Mouse (Mus musculus): ENCODE measurements around the gene Vwa3b.

The Vwa3b gene

DNA sequence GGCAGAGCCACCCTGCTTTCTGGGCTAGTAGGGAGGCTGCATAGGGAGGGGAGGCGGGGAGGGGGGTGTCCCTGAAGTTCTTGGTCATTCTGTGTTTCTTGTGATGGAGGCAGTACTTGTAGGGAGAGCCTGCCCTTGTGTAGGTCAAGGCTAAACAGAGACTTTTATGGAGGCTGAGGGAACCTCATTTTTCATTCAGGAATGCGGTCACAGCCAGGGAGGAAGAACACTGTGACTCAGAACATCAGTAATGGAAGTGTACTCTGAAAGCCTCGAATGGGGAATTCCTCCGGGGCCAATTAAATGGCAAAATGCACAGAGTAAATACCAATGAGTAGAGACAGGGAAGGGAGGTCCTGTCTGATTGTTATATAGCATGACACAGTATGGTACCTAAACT is 37.4 kb downstream of the Vwa3b start:
- no peak for DNase-seq (ENCODE audit: low spot score)

DNA sequence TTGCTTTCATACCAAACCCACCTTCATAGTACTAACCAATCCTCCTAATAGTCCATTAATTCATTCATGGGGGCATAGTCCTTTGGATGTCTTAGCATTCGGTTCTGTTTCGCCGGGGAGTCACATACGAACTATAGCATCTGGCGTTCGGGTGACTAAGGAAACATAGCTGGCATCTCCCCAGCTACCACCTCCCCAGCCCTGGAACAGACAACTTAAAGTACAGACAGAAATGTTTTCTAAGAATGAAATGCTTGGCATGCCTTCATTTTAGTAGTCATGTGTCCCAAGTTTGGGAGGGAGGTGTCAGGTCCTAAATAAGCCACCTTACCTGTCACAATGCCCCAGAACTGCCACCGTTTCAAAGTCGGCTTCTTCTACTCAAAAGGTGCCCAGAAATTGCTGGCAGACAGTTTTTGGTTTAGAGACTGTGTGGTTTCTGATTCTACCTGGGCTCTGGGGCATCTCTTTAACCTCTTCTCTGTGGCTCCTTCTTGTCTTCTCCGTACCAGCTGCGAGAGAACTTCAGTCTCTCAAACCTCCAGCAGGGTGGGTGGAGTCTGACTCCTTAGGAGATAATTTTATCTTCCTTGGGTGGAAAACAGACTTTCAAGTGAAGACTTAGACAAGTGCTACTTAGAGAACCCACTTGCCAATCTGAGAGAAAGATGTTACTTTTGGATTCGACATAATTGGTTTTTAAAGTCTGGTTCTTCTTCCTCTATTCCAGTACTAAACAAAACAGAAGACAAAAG is 39.4 kb downstream of the Vwa3b start:
- DNase-seq (ENCODE audit: low spot score): no peak

DNA sequence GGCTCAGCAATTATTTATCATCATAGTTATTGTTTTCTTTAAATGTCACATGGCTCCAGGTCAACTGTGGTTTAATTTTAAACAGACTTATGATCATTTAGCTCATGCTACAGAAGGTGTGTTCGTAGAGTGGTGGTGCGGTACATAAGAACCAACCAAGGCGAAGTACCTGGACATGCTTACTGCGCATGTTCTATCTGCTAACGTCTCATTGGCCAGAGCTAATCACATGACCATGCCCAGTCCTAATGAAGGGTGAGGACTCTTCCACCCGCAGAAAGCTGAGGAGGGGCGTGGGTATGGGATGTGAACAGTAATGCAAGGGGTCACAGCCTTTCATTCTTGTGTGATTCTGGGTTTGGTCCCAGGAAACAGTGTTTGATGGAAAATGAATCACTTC is 49.4 kb downstream of the Vwa3b start:
- DNase-seq (ENCODE audit: low spot score): no peak

DNA sequence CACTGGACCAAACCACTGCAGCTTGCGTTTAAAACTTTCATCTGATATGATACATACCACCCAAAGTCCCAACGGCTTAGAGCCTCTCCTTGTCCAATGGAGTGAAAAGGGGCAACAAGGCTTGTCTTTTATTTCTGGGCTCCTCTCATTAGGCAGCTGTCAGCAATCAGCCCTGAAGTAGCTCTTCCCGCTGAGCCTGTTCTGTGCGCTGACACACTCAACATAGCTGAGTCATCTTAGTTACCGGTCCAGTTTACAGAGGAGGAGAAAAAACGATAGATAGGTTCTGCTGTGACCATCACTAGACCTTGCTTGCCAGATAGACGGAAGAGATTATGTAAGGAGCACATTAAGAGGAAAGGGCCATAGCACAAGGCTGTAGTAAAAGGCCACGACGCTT is 50.9 kb downstream of the Vwa3b start:
- no peak for DNase-seq (ENCODE audit: low spot score)

DNA sequence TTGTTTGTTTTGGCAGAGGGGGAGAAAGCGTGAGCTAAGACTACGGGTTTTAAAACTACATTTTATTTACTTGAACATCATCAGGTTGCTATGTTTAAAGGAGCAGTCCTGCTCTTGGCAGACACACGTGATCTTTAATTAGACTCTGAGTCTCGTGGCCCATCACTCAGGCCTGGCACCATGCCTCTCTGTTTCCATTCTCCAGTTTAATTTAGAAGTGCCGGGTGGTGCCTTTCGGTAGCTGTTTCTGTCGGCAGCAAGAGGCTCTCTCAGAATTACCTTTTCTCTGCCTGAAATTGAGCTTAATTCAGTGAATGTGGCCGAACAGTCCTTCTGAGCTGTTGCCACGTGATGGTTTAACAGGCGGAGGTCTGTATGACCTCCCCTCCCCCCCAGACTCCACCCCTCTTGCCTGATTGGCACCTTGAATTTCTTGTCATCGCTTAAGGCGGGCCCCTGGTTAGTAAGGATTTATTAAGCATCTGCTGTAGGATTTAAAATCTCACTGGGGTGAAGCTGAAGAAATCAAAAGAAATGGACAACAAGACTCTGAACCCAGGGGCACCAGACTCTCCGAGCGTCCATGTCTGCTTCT is 51.7 kb downstream of the Vwa3b start:
- DNase-seq (ENCODE audit: low spot score): no peak

DNA sequence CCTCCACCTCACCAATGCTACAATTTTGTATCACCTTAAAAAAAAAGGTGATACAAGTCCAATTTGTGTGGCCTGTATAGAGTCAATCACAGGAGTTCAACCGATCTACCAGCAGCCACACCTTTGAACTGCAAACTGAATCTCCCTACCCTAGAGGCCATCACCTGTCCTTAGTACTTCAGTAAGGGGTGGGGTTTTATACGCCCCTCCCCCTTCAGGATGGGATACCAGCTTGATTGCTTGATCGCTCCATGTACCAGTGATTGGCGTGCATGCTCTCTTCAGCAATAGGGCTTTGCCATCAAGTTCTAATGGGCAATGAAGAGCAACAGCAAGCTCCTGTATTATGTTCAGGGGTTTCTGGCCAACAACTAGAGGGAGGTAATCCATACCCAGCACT is 54.0 kb downstream of the Vwa3b start:
- no peak for DNase-seq (ENCODE audit: low spot score)

DNA sequence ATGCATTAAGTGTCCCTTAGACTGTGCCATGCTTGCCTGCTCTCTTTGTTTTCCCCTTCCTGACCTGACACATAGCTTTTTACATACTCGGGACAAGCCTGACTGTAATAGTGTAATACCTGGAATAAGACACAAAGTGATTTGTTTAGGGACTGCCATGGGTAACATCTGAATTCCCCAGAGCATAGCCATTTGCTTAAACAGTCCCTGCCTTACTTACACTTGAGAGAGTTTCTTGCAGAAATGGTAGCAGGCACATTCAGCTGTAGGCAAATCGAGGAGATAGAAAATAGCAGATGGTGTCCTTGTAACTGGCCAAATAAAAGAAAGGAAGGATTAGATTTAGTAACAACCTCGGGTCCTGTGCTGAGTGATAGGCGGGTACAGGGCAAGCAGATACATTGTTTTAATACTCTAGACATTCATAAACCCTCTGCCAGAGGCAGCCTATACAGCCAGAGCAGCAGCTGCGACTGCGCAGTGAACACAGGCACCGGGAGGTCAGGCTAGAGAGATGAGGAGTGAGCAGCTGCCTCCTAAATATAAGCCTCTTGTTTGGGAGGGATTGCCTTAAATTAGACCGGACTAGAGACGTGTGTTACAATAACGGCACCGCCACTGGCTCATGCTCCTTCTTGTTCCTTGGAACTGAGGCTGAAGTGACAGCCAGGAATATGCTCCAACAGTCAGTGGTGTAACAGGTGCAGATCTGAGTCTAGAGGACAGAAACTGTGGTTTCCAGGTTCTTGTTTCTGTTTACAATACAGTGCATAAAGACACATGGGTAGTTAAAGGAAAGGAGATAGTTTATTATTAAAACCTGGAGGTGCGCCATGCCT is 55.2 kb downstream of the Vwa3b start:
- no peak for DNase-seq (ENCODE audit: low spot score)

DNA sequence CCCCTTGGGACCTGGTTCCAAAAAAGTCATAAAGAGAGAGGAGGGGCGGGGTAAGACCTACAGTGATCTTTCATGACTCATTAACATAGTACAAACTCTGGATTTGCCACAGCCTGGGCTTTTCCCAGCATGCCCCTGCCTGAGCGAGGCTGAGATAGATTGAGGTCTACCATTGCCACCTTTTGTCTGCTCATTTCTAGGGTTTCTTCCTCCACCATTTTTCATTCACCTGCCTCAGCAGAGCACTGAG is 55.7 kb downstream of the Vwa3b start:
- no peak for DNase-seq (ENCODE audit: low spot score)

DNA sequence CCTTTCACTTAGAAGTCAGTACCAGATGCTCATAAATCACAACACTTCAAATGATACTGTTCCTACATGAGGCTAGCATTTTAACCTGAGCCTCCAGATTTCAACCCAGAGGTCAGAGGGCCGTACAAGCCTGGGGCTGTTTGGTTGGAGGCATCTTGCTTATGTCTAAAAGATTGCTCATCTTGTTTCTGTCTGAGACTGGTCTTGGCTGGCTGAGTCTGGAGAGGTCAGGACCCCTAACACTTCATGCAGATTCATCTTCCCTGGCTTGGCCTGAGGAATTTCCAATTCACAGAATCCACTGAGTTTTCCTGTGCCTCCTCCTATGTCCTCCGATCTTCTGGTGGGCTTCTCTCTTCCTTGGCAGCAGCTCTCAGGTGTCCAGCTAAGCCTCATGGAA is 57.7 kb downstream of the Vwa3b start:
- no peak for DNase-seq (ENCODE audit: low spot score)

DNA sequence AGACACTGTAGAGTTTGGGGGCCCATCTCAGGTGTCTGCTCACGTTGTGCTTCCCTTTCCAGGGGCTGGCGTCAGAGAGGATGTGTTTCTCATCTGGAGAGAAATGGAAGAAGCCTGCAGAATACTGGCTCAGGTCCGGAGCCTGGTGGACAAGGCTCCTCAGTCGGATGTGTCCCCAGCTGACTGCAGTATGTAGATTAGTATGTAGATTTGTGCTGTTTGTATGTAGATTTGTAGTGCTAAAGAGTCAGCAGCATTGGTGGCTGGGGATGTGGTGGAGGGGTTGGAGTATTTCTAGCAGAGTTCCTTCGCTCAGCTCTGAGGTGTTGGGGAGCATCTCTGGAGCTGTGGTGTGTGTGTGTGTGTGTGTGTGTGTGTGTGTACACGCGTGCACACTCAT is 58.8 kb downstream of the Vwa3b start:
- DNase-seq (ENCODE audit: low spot score): no peak

DNA sequence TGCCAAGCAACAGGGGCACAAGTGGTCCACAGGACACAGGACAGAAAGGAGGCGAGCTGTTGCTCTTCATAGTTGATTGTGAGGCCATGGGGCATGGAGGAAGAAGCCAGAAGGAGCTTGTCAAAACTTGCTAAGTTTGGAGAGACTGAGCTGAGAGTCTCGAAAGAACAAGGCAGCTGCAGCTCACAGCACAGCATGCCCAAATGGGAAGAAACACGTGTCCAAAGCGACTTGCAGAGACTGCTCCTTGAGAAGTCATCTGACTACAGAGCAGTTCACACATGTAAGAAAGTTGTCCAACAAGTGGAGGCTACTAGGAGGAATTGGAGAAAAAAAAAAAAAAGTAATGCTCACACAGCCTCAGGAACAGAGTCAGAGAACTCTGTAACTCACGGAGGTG is 62.8 kb downstream of the Vwa3b start:
- DNase-seq (ENCODE audit: low spot score): no peak

DNA sequence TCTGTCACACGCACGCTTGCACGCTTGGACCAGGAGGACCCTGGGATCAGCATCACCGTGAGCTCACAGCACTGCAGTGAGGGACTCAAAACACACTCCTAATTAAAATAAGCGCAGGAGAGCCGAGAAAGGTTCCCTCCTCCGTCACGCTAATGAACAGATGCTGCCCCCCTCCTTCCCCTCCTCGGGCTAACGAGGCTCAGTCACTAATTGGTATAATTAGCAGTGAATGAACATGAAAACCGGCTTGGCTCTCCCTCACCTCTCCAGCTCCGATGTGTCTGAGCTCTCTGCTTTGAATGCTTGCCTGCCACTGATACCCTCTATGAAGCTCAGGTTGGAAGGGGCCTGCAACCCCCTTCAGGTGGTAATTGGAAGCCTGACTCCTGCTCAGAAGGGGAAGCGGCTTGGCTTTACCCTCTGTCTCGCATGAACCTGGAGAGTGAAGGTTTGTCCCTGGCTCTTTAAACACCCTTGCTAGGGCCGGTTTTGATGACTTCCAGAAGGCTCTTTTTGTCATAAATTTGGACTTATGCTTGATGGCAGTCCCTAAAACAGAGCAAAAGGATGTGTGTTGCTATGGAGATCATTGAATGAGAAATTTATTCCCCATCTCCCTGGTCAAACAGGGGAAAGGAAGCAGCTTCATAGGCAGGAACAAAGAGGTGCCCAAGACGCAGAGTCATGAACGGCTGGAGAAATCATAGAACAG is 71.1 kb downstream of the Vwa3b start:
- no peak for DNase-seq (ENCODE audit: low spot score)

DNA sequence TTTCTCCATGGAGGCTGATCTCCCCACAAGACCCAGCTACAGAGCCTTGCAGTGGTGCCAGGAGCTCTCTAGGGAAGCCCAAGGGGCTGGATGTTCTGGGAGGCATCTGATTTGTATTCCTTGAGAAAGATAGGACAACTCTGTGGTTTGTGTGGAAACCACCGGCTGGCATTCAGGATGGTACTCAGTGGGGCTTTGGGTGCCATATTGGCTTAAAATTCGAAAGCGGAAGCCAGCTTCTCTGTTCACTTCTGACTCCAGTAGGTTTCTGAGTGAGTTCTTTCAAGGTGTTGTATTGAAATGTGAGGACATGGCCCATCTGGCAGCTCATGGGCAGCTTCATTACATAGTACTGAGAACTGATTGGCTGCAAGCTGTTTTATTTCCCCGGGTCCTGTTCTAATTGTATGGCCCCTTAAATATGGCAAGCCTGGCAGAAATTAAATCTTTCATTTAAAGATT is 71.7 kb downstream of the Vwa3b start:
- no peak for DNase-seq (ENCODE audit: low spot score)

DNA sequence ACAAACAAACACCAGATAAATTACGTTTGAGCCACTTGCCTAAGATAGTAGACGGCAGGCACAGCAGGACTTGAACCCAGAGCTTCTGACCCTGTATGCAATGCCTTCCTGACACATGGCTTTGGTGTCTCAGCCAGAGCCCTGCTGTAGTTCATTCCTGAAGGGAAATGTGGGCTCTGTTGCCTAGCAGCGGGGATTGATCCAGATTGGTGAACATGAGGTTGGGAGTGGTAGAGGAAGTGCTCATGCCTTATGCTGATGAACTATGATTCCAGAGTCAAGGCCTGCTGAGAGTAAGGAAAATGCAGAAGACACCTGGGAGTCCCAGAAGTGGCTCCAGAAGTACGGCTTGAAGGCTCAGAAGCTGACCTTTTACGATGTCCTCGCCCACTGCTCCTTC is 74.0 kb downstream of the Vwa3b start:
- no peak for DNase-seq (ENCODE audit: low spot score)

DNA sequence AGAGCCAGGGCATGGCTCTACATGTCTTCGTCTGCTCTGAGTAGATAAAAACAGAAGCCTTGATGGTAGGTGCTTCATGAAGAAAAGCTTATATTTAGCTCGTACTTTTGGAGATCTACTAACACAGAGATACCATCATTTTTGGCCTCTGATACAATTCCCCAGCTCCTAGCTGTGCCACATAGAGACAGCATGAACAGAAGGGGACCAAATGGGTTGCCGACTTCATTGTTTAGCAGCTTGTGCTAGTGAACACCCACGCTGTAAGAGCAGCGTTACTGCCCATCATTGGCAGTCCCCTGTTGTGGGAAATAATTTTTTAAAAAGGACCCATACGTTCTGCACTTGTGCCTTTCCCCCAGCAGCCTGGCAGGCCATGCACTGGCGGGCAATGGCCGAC is 74.6 kb downstream of the Vwa3b start:
- DNase-seq (ENCODE audit: low spot score): no peak

DNA sequence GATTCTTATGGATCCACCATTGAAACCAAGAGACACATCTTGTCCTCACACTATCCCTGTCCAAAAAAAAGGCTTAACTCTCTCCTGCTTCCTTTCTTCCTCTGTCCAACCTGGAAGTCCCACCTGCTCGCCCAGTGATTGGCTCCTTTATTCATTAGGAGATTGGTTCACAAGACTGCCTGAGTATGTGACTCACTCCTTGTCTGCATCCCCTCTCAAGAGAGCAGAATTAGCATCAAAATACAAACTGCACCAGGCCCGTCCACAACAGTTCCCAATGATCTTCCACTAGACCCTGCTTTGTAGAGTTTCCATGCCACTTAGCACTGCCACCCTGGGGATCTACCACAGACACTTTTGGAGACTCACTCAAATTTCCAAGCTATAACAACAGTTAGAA is 75.3 kb downstream of the Vwa3b start:
- no peak for DNase-seq (ENCODE audit: low spot score)

DNA sequence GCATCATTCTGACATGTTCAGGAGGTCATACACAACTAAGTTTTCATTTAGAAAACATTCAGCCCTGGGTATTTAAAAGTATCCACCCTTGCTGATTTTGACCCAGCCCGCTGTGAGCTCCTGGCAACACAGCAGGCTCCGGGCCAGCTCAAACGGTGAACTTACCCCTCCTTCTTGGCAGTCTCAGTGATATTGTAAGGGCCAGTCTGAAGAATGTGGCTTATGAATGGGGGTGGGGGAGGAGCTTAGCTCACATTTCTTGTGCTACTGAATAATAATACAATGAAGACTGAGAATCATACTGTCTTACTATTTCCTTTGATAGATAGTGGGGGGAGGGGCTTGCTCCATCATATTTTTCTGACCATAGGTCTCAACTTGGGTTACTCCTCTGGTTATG is 78.8 kb downstream of the Vwa3b start:
- DNase-seq (ENCODE audit: low spot score): no peak

DNA sequence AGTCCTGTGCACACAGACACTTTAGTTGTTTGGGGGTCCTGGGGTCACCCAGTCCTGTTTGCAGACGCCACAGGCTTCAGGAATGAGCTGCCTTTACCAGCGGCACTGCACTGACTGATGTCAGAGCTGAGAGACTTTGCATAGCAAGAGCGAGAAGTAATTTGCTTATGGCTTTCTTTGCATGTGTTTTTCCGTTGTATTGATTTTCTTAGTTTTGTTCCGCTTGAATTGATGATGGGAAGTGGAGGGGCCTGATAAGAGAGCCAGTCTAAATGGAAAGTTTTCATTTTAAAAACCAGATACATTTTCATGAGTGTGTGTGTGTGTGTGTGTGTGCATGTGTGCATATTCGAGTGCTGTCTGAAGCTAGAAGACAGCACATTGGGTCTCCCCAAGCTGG is 87.4 kb downstream of the Vwa3b start:
- no peak for DNase-seq (ENCODE audit: low spot score)

DNA sequence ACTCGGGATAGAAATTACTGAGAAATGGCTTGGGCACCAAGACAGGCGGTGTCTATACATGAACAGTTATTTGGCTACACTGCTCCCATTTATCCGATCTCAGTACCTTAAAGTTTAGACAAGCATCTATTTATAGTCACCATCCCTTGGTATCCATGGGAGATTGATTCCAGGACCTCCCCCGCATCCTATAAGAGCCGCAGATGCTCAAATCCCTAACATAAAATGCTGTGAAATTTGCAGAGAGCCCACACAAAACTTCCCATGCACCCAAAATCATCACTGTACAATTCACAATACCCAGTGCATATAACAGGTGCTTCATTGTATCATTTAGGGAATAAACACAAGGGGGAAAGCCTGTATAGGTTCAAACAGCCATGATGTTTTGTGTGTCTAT is 89.5 kb downstream of the Vwa3b start:
- DNase-seq (ENCODE audit: low spot score): no peak

DNA sequence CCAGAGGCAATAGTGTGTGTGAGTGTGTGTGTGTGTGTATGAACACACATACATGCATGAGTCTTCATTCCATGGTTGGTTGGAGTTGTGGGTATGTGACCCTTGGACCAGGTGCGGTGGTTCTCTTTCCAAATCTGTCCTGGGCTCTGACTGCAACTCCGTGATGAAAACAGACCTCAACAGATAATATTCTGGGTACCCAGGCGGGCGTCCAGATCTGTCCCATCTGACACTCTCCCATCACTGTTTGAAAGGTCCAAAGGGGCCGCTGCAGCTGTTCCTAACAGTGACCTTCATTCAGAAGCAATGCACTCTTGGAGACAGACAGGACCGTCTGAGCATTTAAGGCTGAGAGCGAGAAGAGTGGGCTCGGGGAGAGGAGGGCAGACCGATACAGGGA is 90.2 kb downstream of the Vwa3b start:
- DNase-seq (ENCODE audit: low spot score): no peak

DNA sequence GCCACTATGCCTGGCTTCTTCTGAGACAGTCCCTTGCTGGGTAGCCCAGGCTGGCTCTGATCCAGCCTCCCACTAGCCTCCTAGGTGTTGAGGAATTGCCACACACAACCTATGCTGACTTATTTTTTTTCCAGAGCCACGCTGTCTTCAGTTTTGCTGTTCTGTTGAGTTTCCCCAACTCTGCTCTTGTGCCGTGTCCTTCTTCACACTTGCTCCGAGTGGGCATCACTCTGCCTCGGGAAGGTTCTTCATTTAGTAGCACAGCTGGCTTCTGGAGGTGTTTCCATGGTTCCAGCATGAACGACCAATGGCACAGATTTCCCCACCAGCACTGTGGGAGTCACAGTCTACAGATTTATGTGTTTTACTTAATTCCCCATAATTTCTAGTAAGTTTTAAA is 91.6 kb downstream of the Vwa3b start:
- no peak for DNase-seq (ENCODE audit: low spot score)

DNA sequence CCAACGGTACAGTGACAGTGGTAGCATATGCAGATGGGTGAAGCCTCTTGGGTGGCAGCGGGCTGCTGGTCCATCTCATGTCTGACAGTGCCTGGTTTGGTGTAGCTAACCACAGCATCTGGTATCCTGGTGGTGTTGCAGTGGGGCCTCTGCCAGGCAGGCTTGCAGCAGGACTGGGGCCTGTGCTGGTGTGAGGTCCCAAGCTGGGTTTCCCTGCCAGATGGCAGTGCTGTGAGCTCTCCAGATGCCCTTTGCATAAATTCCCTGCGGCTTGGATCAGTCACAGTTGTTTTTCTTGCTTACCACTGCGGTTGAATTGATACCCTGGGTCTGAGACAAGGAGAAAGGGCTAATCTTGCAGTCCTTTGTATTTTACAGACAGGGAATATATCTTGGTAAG is 95.9 kb downstream of the Vwa3b start:
- no peak for DNase-seq (ENCODE audit: low spot score)

DNA sequence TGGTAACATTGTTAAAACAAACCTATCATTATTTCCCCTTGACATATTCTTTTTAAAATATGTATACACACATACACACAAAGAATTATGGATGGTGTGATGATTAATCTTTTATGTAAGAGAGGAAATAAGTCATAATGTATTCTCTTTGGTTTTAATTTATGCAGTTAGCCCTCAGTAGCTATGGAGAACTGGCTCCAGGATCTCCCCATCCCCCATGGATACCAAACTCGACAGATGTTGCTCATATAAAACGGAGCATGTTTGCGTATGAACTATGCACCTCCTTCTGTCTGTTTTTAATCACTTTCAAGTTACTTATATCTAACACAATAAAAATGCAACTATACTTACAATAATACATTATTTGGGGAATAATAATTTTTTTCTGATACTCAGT is 96.4 kb downstream of the Vwa3b start:
- no peak for DNase-seq (ENCODE audit: low spot score)
